Mouse (Mus musculus) kidney, embryonic 14.5 days (tissue): Measurements from ENCODE around the gene Gm15294. TPM values are rescaled to one million over a fixed set of nuclear protein-coding genes. Genes with fewer than 3 reads are reported as not detected.
A peak's percentile ranks its signal among the peaks of the same experiment; 100 is the strongest.

Source experiments
- ATAC-seq: fragments of 200-750 bp; cut with Nextera tagmentation; 2 replicates; pipeline ENCODE4 v1.8.0; 2017; ENCODE audit warnings: moderate number of reproducible peaks, mild to moderate bottlenecking, moderate TSS enrichment, moderate library complexity; ENCODE audit not compliant: low FRiP score, low TSS enrichment
- H3K27ac ChIP-seq: fragments of 300-500 bp; sonication (generic); 2 replicates; pipeline ENCODE4 v1.5.1; 2014; ENCODE audit warnings: low read depth, mild to moderate bottlenecking, low read length, moderate library complexity, mixed read lengths
- H3K27me3 ChIP-seq: fragments of 300-500 bp; sonication (generic); 2 replicates; pipeline ENCODE4 v1.6.1; 2014; ENCODE audit warnings: mild to moderate bottlenecking, low read length; ENCODE audit not compliant: control insufficient read depth, insufficient read depth
- H3K36me3 ChIP-seq: fragments of 300-500 bp; sonication (generic); 2 replicates; pipeline ENCODE4 v1.6.1; 2014; ENCODE audit warnings: low read length, mixed read lengths; ENCODE audit not compliant: control insufficient read depth, insufficient read depth
- H3K4me1 ChIP-seq: fragments of 300-500 bp; sonication (generic); 2 replicates; pipeline ENCODE4 v1.6.1; 2014; ENCODE audit warnings: low read length, mixed read lengths; ENCODE audit not compliant: control insufficient read depth, insufficient read depth
- H3K4me2 ChIP-seq: fragments of 300-500 bp; sonication (generic); replicated peaks from 2 replicates; pipeline ENCODE4 v1.6.1; 2014; ENCODE audit warnings: low read depth, mild to moderate bottlenecking, low read length
- H3K4me3 ChIP-seq: fragments of 300-500 bp; sonication (generic); 2 replicates; pipeline ENCODE4 v1.5.1; 2014; ENCODE audit warnings: mild to moderate bottlenecking, low read length
- H3K9ac ChIP-seq: fragments of 300-500 bp; sonication (generic); 2 replicates; pipeline ENCODE4 v1.6.1; 2014; ENCODE audit warnings: low read depth, mild to moderate bottlenecking, low read length, moderate library complexity
- H3K9me3 ChIP-seq: fragments of 300-500 bp; sonication (generic); 2 replicates; pipeline ENCODE4 v1.6.1; 2016; ENCODE audit warnings: low read length; ENCODE audit not compliant: control insufficient read depth
- WGBS: fragments of 180-500 bp; shearing (Covaris S2); extraction: QIAGEN DNeasy Blood & Tissue Kit; methylation state at CpG from one replicate; pipeline ENCODE4 v1.1.7; 2014; 5-methylcytosine and 5-hydroxymethylcytosine counted together
- polyA plus RNA-seq: library from polyadenylated mRNA; unstranded; fragments of >200 nt; fragmentation: Nextera tagmentation; extraction: Ambion mirVana; gene quantifications from 2 replicates; pipeline ENCODE4 v1.2.1, GENCODE M21; 2014

Gene Gm15294
- polyA plus RNA-seq: not detected in 2 replicates

- no peak within 1 kb of the TSS for H3K4me2 ChIP-seq
- ATAC-seq: no peak
- H3K9ac ChIP-seq: no peak within 1 kb of the TSS
- H3K27ac ChIP-seq: no peak within 1 kb of the TSS
- H3K27me3 ChIP-seq: no peaks in the 10 kb centered on the region
- WGBS: 95% methylated on average over 4 of the region's 4 CpGs
- H3K4me1 ChIP-seq: no peaks in the 10 kb centered on the region
- H3K9me3 ChIP-seq: no peaks in the 10 kb centered on the region
- H3K36me3 ChIP-seq: no peaks in the 10 kb centered on the region
- H3K4me3 ChIP-seq: no peak within 1 kb of the TSS
These were observed at the start of gene Gm15294 for GRCm38 (mm10) chrX:141875135-141875534. TSS of gene Gm15294 (minus strand) at chrX:141875235.

- Histone ChIP-seq H3K27ac (no peak overlapping the region), H3K4me2 (no peak overlapping the region), H3K9ac (no peak overlapping the region), H3K36me3 (no peaks in the 10 kb centered on the region), H3K4me1 (no peaks in the 10 kb centered on the region), H3K9me3 (no peaks in the 10 kb centered on the region), H3K27me3 (no peaks in the 10 kb centered on the region), H3K4me3 (no peak overlapping the region)
- ATAC-seq: peak; percentile 88
- 47% methylated on average over 4 of the region's 4 CpGs for WGBS
These were observed 9.5 kb upstream of the Gm15294 start for GRCm38 (mm10) chrX:141884336-141885048.

- 87% methylated on average over 11 of the region's 11 CpGs for whole genome bisulfite sequencing
- Histone ChIP-seq H3K4me2 (no peak overlapping the region), H3K27me3 (no peaks in the 10 kb centered on the region), H3K4me3 (no peak overlapping the region), H3K4me1 (no peaks in the 10 kb centered on the region), H3K27ac (no peak overlapping the region), H3K36me3 (no peaks in the 10 kb centered on the region), H3K9me3 (no peaks in the 10 kb centered on the region), H3K9ac (no peak overlapping the region)
- no peak for ATAC-seq
These were observed 1.0 kb downstream of the Gm15294 start for GRCm38 (mm10) chrX:141874024-141874423.

DNA sequence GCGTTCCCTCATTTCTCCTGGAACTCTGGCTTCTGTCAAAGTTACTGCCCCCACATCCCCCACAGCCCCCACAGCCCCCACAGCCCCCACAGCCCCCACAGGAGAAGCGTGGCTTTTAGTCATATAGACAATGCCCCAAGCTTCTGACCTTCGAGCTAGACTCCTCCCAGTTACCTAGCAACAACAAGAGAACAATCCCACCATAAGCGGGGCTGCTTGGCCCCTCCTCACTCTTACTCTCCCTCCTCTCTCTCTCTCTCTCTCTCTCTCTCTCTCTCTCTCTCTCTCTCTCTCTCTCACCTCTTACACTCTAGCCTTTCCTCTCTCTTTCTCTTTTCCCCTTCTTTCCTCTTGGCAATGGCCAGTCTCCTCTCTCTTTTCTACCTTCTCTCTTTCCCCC is 1.4 kb downstream of the Gm15294 start:
- 77% methylated on average over 4 of the region's 4 CpGs for WGBS
- Histone ChIP-seq H3K4me3 (no peak overlapping the region), H3K9ac (no peak overlapping the region), H3K27ac (no peak overlapping the region), H3K9me3 (no peaks in the 10 kb centered on the region), H3K27me3 (no peaks in the 10 kb centered on the region), H3K4me1 (no peaks in the 10 kb centered on the region), H3K4me2 (no peak overlapping the region), H3K36me3 (no peaks in the 10 kb centered on the region)
- no peak for ATAC-seq

GRCm38 (mm10) chrX:141855684-141856396 is 19.2 kb downstream of the Gm15294 start:
- H3K27me3 ChIP-seq: no peaks in the 10 kb centered on the region; the same call in 1 of the 2 replicates
- ATAC-seq: no peak
- H3K27ac ChIP-seq: no peak overlapping the region
- WGBS: 41% methylated on average over 6 of the region's 6 CpGs
- H3K4me3 ChIP-seq: no peak overlapping the region
- no peaks in the 10 kb centered on the region for H3K4me1 ChIP-seq
- H3K4me2 ChIP-seq: no peak overlapping the region
- no peak overlapping the region for H3K9ac ChIP-seq
- H3K9me3 ChIP-seq: no peaks in the 10 kb centered on the region
- H3K36me3 ChIP-seq: no peaks in the 10 kb centered on the region

Other genes starting within 250 kb of the Gm15294 start
- gene Irs4, start 150.0 kb downstream of the Gm15294 start, polyA plus RNA-seq: 0.04 and 0.19 TPM in 2 replicates